Mouse (Mus musculus): ENCODE results near the gene Btd. TPM values are rescaled to one million over a fixed set of nuclear protein-coding genes. Genes with fewer than 3 reads are reported as not detected.
A peak's percentile ranks its signal among the peaks of the same experiment; 100 is the strongest.

The Btd gene
- polyA plus RNA-seq, 1 experiment from 2014 or later: 22.3 TPM

DNA sequence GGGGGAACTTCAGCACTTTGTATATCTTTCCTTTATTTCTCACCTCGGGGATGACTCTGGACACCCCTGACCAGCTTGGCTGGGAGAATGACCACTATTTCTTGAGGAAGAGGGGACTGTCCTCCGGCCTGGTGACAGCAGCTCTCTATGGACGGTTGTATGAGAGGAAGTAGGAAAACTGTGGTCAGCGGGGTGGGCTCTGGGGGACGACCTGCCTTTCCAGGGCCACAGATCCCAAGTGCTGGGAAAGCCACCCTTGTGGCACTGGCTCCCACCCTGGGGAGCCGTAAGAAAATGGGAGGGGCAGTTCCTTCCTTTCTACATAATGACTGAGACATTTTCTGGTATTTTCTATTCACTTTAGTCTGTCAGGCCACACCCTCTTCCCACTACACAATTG is 26.9 kb downstream of the Btd start:
- WGBS: 77% methylated on average over 6 of the region's 6 CpGs
- Histone ChIP-seq H3K9ac (ENCODE audit: low read length) (no peak overlapping the region), H3K27me3 (ENCODE audit: control insufficient read depth, insufficient read depth, low read length) (no peaks in the 10 kb centered on the region), H3K4me3 (ENCODE audit: control insufficient read depth in 1 of 2, insufficient read depth in 1 of 2, low read depth in 1 of 2, low read length in 2 of 2) (no peak overlapping the region), H3K4me1 (ENCODE audit: control insufficient read depth in 2 of 2, insufficient read depth in 2 of 2, low read length in 2 of 2) (peaks cover 32 to 39% of the 10 kb centered on the region in 2 experiments), H3K4me2 (ENCODE audit: low read length) (no peak overlapping the region), H3K27ac (replicated peaks in 1 of 2; ENCODE audit: control insufficient read depth in 1 of 2, insufficient read depth in 1 of 2, low read depth in 2 of 2, low read length in 2 of 2) (peak overlapping the region in 1 of 2 experiments; percentile 67; a peak in 1 of 4 replicates), H3K36me3 (ENCODE audit: control insufficient read depth, insufficient read depth, low read length) (peaks cover 18% of the 10 kb centered on the region), H3K9me3 (ENCODE audit: control insufficient read depth, low read length) (no peaks in the 10 kb centered on the region)
- no peak for ATAC-seq (ENCODE audit: insufficient number of reproducible peaks, insufficient read depth, low FRiP score, low read depth)

DNA sequence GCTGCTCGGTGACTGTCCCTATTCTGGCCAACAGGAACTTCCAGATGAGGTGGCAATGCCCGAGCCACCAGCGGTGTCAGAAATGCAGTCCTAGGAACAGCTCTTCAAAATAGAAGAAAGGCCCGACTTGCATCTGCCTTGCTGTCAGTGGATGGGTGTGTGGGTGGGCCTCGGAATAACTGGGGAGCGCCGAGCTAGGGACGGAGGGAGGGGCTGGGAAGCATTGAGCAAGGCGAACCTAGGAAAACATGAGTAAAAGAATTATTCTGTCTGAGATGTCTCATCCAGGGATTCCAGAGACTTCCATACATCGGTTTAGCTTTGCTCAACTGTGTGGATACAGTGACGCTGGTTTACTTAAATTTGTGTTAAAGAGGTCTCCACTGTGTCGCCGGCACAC is 27.5 kb downstream of the Btd start:
- WGBS: 76% methylated on average over 13 of the region's 13 CpGs
- H3K36me3 ChIP-seq (ENCODE audit: control insufficient read depth, insufficient read depth, low read length): peaks cover 18% of the 10 kb centered on the region
- H3K4me2 ChIP-seq (ENCODE audit: low read length): no peak overlapping the region
- H3K4me1 ChIP-seq (ENCODE audit: control insufficient read depth in 2 of 2, insufficient read depth in 2 of 2, low read length in 2 of 2): peaks cover 28 to 38% of the 10 kb centered on the region in 2 experiments
- H3K4me3 ChIP-seq (ENCODE audit: control insufficient read depth in 1 of 2, insufficient read depth in 1 of 2, low read depth in 1 of 2, low read length in 2 of 2): no peak overlapping the region
- peak overlapping the region; percentile 41 to 67; a peak in 3 of 4 replicates for H3K27ac ChIP-seq (replicated peaks in 1 of 2; ENCODE audit: control insufficient read depth in 1 of 2, insufficient read depth in 1 of 2, low read depth in 2 of 2, low read length in 2 of 2)
- ATAC-seq (ENCODE audit: insufficient number of reproducible peaks, insufficient read depth, low FRiP score, low read depth): no peak
- H3K9ac ChIP-seq (ENCODE audit: low read length): no peak overlapping the region
- no peaks in the 10 kb centered on the region for H3K9me3 ChIP-seq (ENCODE audit: control insufficient read depth, low read length)
- H3K27me3 ChIP-seq (ENCODE audit: control insufficient read depth, insufficient read depth, low read length): no peaks in the 10 kb centered on the region

DNA sequence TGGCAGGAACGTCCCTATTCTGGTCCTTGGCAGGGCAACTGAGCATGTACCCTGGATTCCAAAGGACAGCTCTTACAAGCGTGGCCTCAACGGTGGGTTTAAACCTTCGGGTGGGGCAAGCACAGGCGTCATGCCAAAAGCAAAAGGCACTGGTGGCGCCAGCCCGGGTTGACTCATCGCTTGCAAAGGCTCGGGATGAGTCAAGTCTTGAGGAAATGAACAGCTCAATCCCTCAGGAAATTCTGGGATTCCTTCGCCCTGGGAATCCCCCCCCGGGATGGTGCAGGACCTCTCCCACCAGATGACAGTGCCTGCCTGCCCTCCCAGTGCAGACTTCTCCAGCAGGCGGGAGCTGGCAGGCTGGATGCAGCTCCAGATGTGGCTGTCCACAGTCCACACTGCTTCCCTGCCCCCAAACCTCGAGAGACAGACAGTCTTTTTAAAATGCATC is 28.4 kb downstream of the Btd start:
- ATAC-seq (ENCODE audit: insufficient number of reproducible peaks, insufficient read depth, low FRiP score, low read depth): 0 out of 2 replicates have a peak, but pooled peaks have one; percentile 56

GRCm38 (mm10) chr14:31669642-31670490 is 29.0 kb downstream of the Btd start:
- ATAC-seq (ENCODE audit: insufficient number of reproducible peaks, insufficient read depth, low FRiP score, low read depth): 0 out of 2 replicates have a peak, but pooled peaks have one; percentile 38
- peak overlapping the region; percentile 27; the same call in 1 of the 2 replicates for H3K9ac ChIP-seq (ENCODE audit: low read length)
- no peaks in the 10 kb centered on the region for H3K9me3 ChIP-seq (ENCODE audit: control insufficient read depth, low read length)
- H3K4me3 ChIP-seq (ENCODE audit: control insufficient read depth in 1 of 2, insufficient read depth in 1 of 2, low read depth in 1 of 2, low read length in 2 of 2): no peak overlapping the region
- peaks cover 17 to 23% of the 10 kb centered on the region in 2 experiments for H3K4me1 ChIP-seq (ENCODE audit: control insufficient read depth in 2 of 2, insufficient read depth in 2 of 2, low read length in 2 of 2)
- no peaks in the 10 kb centered on the region for H3K27me3 ChIP-seq (ENCODE audit: control insufficient read depth, insufficient read depth, low read length)
- H3K27ac ChIP-seq (replicated peaks in 1 of 2; ENCODE audit: control insufficient read depth in 1 of 2, insufficient read depth in 1 of 2, low read depth in 2 of 2, low read length in 2 of 2): peak overlapping the region; percentile 61 to 67
- H3K36me3 ChIP-seq (ENCODE audit: control insufficient read depth, insufficient read depth, low read length): peaks cover 18% of the 10 kb centered on the region
- H3K4me2 ChIP-seq (ENCODE audit: low read length): 0 out of 2 replicates have a peak overlapping the region, but pooled peaks have one; percentile 16
- 81% methylated on average over 15 of the region's 15 CpGs for WGBS

More for the DNA sequence above, 28.4 kb downstream of the Btd start:
- Histone ChIP-seq H3K27ac (replicated peaks in 1 of 2; ENCODE audit: control insufficient read depth in 1 of 2, insufficient read depth in 1 of 2, low read depth in 2 of 2, low read length in 2 of 2) (peak overlapping the region; percentile 61 to 67), H3K27me3 (ENCODE audit: control insufficient read depth, insufficient read depth, low read length) (no peaks in the 10 kb centered on the region), H3K4me1 (ENCODE audit: control insufficient read depth in 2 of 2, insufficient read depth in 2 of 2, low read length in 2 of 2) (peaks cover 21 to 30% of the 10 kb centered on the region in 2 experiments), H3K4me2 (ENCODE audit: low read length) (0 out of 2 replicates have a peak overlapping the region, but pooled peaks have one; percentile 16), H3K9me3 (ENCODE audit: control insufficient read depth, low read length) (no peaks in the 10 kb centered on the region), H3K4me3 (ENCODE audit: control insufficient read depth in 1 of 2, insufficient read depth in 1 of 2, low read depth in 1 of 2, low read length in 2 of 2) (no peak overlapping the region), H3K36me3 (ENCODE audit: control insufficient read depth, insufficient read depth, low read length) (peaks cover 18% of the 10 kb centered on the region), H3K9ac (ENCODE audit: low read length) (peak overlapping the region; percentile 27; the same call in 1 of the 2 replicates)
- 48% methylated on average over 13 of the region's 13 CpGs for WGBS

DNA sequence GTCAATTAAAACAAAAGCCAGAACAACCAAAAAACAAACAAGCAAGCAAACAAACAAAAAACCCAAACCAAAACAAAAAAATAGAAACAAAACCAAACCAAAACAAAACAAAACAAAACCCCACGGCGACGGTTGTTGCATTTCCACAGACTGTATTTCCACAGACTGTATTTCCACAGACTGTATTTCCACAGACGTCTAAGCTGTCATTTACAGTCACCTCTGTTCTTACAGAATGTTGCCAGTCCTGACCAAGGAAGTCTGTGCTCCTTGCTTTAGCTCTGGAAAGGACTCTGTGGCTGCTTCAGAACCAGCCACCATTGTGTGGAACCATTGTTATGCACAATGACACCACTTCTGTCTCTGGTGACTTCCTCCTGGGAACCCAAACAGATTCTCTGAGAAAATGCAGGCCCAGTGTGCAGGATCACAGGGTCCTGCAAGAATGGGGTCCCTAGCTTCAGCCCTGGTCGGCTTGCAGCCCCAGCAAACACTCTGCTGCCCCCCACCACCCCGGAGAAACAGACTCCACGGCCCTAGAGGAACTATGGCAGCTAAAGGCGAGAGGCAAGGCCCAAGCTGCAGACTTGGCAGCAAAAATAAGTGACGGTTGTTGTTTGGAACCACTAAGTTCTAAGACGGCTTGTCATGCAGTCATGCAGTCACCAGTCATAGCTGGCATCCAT is 30.9 kb downstream of the Btd start:
- Histone ChIP-seq H3K9ac (ENCODE audit: low read length) (no peak overlapping the region), H3K27me3 (ENCODE audit: control insufficient read depth, insufficient read depth, low read length) (no peaks in the 10 kb centered on the region), H3K4me3 (ENCODE audit: control insufficient read depth in 1 of 2, insufficient read depth in 1 of 2, low read depth in 1 of 2, low read length in 2 of 2) (no peak overlapping the region), H3K36me3 (ENCODE audit: control insufficient read depth, insufficient read depth, low read length) (peaks cover 8% of the 10 kb centered on the region), H3K4me1 (ENCODE audit: control insufficient read depth in 2 of 2, insufficient read depth in 2 of 2, low read length in 2 of 2) (peaks cover 11 to 23% of the 10 kb centered on the region in 2 experiments), H3K27ac (replicated peaks in 1 of 2; ENCODE audit: control insufficient read depth in 1 of 2, insufficient read depth in 1 of 2, low read depth in 2 of 2, low read length in 2 of 2) (no peak overlapping the region), H3K9me3 (ENCODE audit: control insufficient read depth, low read length) (no peaks in the 10 kb centered on the region), H3K4me2 (ENCODE audit: low read length) (no peak overlapping the region)
- no peak for ATAC-seq (ENCODE audit: insufficient number of reproducible peaks, insufficient read depth, low FRiP score, low read depth)
- WGBS: 75% methylated on average over 10 of the region's 10 CpGs

DNA sequence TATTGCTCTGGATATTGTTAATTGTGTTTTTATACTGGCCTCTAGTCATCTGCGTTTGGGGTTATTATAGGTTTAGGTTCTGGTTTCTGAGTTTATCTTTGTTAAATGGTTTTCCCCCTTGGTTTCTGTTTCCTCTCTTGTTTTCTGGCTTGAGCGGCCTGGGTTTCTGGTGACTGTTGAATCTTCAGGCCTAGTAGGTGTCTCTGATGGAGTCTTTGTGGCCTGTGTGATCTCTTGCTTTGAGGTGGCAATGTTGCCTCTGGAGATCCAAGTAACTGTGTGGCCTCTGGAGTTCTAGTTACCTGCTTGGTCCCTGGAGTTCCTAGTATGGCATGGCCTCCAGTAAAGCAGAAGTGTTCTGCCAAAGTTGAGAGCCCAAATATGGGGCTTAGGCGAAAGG is 39.8 kb downstream of the Btd start:
- no peak overlapping the region for H3K4me2 ChIP-seq (ENCODE audit: low read length)

DNA sequence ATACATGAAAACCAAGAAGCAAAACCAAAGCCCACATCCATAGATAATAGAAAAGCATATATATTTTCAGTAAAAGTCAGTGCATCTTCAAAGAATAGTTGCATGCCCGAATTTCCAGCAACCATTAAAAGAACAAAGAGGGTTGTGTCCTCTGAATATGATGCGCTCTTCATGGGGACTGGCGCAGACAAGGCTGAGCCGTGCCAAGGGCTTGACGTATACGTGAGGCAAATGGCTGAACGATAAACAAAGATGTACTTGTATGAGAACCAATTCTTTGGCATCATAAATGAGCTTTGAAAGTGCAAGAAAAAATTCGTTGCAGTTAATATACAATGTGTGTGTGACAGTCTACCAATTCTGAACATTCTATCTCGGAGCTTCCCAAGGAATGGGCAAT is 40.5 kb downstream of the Btd start:
- no peak for ATAC-seq (ENCODE audit: insufficient number of reproducible peaks, insufficient read depth, low FRiP score, low read depth)
- peaks cover 0 to 3% of the 10 kb centered on the region in 2 experiments; a peak in 1 of 4 replicates for H3K4me1 ChIP-seq (ENCODE audit: control insufficient read depth in 2 of 2, insufficient read depth in 2 of 2, low read length in 2 of 2)
- H3K4me3 ChIP-seq (ENCODE audit: control insufficient read depth in 1 of 2, insufficient read depth in 1 of 2, low read depth in 1 of 2, low read length in 2 of 2): no peak overlapping the region
- no peak overlapping the region for H3K27ac ChIP-seq (replicated peaks in 1 of 2; ENCODE audit: control insufficient read depth in 1 of 2, insufficient read depth in 1 of 2, low read depth in 2 of 2, low read length in 2 of 2)
- 82% methylated on average over 9 of the region's 9 CpGs for WGBS
- no peaks in the 10 kb centered on the region for H3K27me3 ChIP-seq (ENCODE audit: control insufficient read depth, insufficient read depth, low read length)
- no peak overlapping the region for H3K4me2 ChIP-seq (ENCODE audit: low read length)
- no peak overlapping the region for H3K9ac ChIP-seq (ENCODE audit: low read length)
- no peaks in the 10 kb centered on the region for H3K36me3 ChIP-seq (ENCODE audit: control insufficient read depth, insufficient read depth, low read length)
- no peaks in the 10 kb centered on the region for H3K9me3 ChIP-seq (ENCODE audit: control insufficient read depth, low read length)

More for the DNA sequence above, 39.8 kb downstream of the Btd start:
- no peaks in the 10 kb centered on the region for H3K36me3 ChIP-seq (ENCODE audit: control insufficient read depth, insufficient read depth, low read length)
- WGBS: 89% methylated on average over 3 of the region's 3 CpGs
- no peak for ATAC-seq (ENCODE audit: insufficient number of reproducible peaks, insufficient read depth, low FRiP score, low read depth)
- H3K27ac ChIP-seq (replicated peaks in 1 of 2; ENCODE audit: control insufficient read depth in 1 of 2, insufficient read depth in 1 of 2, low read depth in 2 of 2, low read length in 2 of 2): no peak overlapping the region
- H3K4me1 ChIP-seq (ENCODE audit: control insufficient read depth in 2 of 2, insufficient read depth in 2 of 2, low read length in 2 of 2): peaks cover 0 to 3% of the 10 kb centered on the region in 2 experiments; a peak in 1 of 4 replicates
- H3K9me3 ChIP-seq (ENCODE audit: control insufficient read depth, low read length): no peaks in the 10 kb centered on the region
- H3K9ac ChIP-seq (ENCODE audit: low read length): no peak overlapping the region
- H3K4me3 ChIP-seq (ENCODE audit: control insufficient read depth in 1 of 2, insufficient read depth in 1 of 2, low read depth in 1 of 2, low read length in 2 of 2): no peak overlapping the region
- no peaks in the 10 kb centered on the region for H3K27me3 ChIP-seq (ENCODE audit: control insufficient read depth, insufficient read depth, low read length)

All from heart, embryonic 14.5 days (tissue).